Mouse (Mus musculus): ENCODE data around the gene Raly.
"Not testable (repeated sequence)": the region's sequence is repeated elsewhere in the genome, so short reads cannot be mapped to it uniquely, and the experiment has no call there.

The Raly gene

DNA sequence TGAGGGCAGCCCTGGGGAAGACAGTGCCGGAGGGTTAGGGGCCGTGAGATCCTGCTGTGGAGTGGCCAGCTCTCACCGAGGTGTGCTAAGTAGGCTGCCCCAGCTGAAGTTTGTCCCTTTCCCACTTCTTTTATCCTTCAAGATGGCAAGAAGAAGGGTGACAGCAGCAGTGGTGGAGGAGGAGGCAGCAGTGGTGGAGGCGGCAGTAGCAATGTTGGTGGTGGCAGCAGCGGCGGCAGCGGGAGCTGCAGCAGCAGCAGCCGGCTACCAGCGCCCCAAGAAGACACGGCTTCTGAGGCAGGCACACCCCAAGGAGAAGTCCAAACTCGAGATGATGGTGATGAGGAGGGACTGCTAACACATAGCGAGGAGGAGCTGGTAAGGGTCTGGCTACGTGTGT, 72.8 kb downstream of the Raly start:
- no peak for DNase-seq

DNA sequence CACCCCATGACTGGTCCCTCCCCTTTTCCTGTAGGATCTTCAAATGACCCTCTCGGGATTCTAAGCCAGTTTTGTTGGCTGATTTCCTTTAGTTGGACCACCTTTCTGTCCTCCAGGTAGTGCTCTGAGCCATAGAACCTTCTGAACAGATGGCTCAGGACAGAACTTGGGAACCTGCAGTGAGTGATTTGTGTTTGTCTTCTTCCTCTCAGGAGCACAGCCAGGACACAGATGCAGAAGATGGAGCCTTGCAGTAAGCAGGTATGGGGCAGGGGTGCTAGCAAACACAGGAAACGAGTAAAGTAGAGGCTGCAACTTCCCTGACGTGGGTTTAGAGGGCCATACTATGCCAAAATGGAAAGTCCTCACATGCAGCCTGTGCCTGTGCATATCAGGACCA, 74.8 kb downstream of the Raly start:
- peak; percentile 54 for DNase-seq

DNA sequence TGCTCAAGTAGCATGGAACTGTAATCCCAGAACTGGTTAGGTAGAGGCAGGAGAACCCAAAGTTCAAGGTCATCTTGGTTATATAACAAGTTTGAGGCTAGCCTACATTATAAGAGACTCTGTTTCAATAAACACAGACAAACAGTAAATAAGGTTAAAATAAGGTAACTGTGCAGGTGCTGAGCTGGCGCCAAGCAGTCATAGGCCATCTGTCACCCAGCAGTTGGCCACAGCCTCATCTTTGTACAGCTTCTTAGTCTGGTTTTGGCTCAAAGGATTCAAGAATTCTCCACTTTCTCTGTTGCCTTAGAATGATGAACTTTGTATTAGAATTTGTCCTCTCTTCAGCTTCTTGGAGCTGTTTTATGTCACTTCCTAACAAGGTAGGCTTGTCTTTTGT, 77.2 kb downstream of the Raly start:
- peak; percentile 86 for DNase-seq

DNA sequence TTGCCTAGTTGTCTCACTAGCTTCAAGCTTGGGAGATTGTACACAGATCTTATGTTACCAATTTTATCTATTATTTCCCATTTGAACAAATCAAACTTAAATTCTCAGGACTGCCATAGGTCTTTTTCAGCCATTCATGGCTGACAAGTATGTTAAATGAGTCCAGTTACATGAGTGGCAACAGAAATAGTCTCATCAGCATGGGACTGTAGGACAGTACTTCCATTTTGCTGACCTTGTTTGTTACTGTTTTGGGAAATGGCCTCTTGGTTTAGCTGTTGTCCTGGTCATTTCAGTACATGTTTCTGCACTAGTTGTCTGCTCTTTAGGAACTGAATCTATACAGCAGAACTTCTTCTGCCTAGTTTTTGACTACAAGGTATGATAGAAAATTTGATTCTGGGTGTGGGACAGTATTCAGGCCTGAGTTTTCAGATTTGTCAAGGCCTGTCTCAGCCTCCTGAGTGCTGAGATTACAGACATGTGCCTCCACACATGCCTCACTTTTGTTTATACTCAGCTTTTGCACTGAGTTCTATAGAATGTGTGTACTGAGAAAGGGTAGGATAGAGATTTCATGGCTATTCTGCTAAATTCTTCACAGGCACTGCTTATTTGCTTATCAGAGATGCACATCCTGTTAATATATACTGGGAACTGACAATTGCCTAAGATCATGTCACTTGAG, 79.2 kb downstream of the Raly start:
- DNase-seq, result no peak

DNA sequence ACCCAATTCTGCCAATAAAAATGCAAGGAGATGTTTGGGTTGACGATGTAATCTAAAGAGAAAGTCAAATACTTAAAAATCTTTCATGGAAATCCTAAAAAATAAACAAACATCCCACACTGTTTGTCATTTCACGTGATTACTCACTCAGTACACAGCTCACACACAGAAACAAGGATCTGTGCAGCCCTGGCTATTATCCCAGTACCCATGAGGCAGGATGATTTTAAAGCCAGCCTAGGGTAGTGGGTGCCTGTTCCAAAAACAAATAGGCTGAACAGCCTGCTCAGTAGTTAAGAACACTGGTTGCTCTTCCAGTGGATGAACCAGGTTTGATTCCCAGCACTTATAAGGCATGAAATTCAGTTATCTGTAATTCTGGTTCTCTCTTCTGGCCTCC, 85.7 kb downstream of the Raly start:
- no peak for DNase-seq

GRCm38 (mm10) chr2:154891585-154891984, 100.7 kb downstream of the Raly start:
- no peak for DNase-seq

- DNase-seq, result peak; percentile 97
Measured at GRCm38 (mm10) chr2:154892201-154893044, 101.5 kb downstream of the Raly start, which contains the start of gene Eif2s2. TSS of gene Eif2s2 (minus strand) at chr2:154892935.

GRCm38 (mm10) chr2:154893045-154893385, 102.1 kb downstream of the Raly start:
- no peak for DNase-seq

DNA sequence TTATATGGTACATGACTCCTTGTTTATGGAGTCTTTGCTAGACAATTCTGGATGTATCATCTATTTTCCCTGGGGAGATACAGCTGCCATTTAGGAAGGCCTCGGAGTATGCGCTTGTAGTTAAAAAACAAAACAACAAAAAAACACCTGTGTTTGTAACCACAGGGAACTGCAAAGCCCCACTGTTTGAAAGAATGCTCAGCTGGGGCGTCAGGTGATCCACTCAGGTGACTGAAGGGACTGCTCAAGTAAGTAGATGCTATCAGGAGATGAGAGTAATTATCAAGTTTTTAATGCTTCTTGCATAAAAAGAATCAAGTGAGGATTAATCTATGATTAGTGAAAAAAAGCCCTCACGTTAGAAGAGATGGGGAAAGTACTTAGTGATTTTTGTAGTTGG, 102.7 kb downstream of the Raly start:
- DNase-seq, result no peak

- not testable (repeated sequence) for DNase-seq
Measured at GRCm38 (mm10) chr2:154899004-154899403, 108.1 kb downstream of the Raly start.

GRCm38 (mm10) chr2:154899412-154899811, 108.5 kb downstream of the Raly start:
- DNase-seq, result not testable (repeated sequence)

- no peak for DNase-seq
Measured at GRCm38 (mm10) chr2:154902111-154902510, 111.2 kb downstream of the Raly start.

DNA sequence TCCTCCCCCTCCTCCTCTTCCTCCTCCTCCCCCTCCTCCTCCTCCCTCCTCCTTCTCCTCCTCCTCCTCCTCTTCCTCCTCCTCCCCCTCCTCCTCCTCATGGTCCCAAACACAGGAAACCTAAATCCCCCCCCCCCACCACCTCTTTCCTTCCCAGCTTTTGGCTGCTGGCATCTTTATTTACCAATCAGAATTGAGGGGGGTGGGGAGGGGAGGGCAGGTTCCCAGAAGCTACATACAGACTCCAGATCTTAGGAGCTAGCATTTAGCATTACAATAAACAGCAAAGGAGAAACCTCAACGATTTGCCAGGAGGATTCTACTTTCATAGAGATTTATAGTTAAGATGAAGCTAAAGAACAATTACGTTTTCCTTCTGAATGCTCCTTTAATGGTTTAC, 114.9 kb downstream of the Raly start:
- DNase-seq, result no peak

GRCm38 (mm10) chr2:154908223-154908622, 117.3 kb downstream of the Raly start:
- not testable (repeated sequence) for DNase-seq

DNA sequence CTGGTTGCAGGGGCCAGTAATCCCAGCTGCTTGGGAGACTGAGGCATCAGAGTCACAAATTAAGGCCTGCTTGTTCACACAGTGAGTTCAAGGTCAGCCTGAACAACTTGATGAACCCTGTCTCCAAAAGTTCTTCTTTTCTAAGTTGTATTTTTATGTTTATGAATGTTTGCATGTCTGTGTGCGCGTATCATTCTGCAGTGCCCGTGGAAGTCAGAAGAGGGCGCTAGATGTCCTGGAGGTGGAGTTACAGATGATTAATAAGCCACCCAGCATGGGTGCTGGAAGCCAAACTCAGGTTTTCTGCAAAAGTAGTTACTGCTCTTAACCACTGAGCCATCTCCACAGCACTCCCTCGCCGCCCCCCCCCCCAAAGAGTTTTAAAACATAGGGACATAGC, 118.9 kb downstream of the Raly start:
- DNase-seq, result no peak

GRCm38 (mm10) chr2:154915922-154916541, 125.1 kb downstream of the Raly start:
- no peak for DNase-seq

- no peak for DNase-seq
Measured at GRCm38 (mm10) chr2:154916547-154916946, 125.7 kb downstream of the Raly start.

All from cerebellum, adult 11-12 months (tissue).